Mouse (Mus musculus): ENCODE data around the gene Qpctl. TPM values are rescaled to one million over a fixed set of nuclear protein-coding genes. Genes with fewer than 3 reads are reported as not detected.

Qpctl gene
- total RNA-seq, 1 experiment from 2014 or later = 2.4 TPM

DNA sequence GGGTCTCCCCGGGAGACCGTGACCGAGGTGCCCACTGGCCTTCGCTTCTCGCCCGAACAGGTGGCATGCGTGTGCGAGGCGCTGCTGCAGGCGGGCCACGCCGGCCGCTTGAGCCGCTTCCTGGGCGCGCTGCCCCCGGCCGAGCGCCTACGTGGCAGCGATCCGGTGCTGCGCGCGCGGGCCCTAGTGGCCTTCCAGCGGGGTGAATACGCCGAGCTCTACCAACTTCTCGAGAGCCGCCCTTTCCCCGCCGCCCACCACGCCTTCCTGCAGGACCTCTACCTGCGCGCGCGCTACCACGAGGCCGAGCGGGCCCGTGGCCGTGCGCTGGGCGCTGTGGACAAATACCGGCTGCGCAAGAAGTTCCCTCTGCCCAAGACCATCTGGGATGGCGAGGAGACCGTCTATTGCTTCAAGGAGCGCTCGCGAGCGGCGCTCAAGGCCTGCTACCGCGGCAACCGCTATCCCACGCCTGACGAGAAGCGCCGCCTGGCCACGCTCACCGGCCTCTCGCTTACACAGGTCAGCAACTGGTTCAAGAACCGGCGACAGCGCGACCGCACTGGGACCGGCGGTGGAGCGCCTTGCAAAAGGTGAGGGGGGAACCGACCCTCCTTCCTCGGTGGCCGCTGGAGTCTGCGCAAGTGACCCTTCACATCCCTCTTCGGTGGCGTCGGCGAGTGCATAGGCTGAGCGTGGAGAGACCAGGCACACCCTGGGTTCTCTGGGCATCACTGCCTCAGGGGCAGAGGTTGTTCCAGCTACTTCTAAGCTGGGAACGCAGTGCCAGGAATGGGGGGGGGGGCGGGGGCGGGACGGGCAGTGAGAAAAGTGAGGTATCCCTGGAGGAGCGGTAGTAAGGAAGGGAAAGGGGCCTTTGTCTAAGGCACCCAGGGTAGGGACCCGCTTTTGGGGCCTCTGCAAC is 54.0 kb downstream of the Qpctl start:
- ATAC-seq (replicated peaks; ENCODE audit: insufficient number of reproducible peaks, low FRiP score, low TSS enrichment, poor library complexity, severe bottlenecking) = no peak

DNA sequence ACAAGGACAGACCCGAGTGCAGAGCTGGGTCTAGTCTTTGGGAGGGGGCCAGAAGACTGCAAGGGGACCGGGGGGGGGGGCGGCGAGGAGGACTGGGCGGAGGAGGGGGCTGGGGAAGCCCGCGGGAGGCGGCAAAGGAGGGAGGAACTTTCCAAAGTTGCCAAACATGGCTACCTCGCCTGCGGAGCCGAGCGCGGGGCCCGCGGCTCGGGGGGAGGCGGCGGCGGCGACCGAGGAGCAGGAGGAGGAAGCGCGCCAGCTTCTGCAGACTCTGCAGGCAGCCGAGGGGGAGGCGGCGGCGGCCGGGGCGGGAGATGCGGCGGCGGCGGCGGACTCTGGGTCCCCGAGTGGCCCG is 54.6 kb downstream of the Qpctl start, which contains the start of gene Six5:
Gene Six5 (plus strand): TSS at position 124 of the 355 bp plus-strand sequence.
- ATAC-seq (replicated peaks; ENCODE audit: insufficient number of reproducible peaks, low FRiP score, low TSS enrichment, poor library complexity, severe bottlenecking) = no peak

DNA sequence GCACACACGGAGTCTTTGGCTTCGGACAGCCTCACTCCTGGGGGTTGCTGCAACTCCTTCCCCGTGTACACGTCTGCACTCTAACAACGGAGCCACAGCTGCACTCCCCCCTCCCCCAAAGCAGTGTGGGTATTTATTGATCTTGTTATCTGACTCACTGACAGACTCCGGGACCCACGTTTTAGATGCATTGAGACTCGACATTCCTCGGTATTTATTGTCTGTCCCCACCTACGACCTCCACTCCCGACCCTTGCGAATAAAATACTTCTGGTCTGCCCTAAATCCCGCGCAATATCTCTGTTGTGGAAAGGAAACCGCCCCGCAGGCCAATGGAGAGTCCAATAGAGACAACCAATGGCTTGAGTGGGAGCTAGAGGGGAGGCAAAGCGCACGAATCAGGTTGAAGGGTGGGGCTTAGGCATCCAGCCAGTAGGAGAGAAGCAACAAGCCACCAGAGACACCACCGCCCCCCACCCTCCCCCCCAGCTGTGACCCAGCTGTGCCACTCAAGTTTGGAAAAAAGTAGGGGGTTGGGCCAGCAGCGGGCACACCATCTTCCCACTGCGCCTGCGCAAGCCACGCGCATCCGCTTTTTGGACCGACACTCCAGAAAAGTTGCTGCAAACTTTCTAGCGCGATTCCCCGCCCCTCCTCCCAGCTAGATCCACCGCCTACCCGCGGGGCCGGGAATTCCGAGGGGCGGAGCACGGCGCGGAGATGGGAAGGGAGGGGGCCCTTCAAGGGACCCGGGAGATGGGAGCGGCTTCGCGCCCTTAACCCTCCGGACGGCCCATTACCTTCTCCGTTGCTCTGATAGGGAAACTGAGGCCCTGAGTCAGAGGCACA is 55.3 kb downstream of the Qpctl start:
- ATAC-seq (replicated peaks; ENCODE audit: insufficient number of reproducible peaks, low FRiP score, low TSS enrichment, poor library complexity, severe bottlenecking) = no peak; the same call in 1 of the 2 replicates

DNA sequence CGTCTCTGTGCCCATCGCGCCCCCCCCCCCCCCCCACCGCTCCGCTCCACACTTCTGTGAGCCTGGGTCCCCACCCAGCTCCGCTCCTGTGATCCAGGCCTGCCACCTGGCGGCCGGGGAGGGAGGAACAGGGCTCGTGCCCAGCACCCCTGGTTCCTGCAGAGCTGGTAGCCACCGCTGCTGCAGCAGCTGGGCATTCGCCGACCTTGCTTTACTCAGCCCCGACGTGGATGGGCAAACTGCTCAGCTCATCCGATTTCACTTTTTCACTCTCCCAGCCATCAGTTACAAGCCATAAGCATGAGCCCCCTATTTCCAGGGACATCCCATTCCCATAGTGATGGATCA is 55.9 kb downstream of the Qpctl start:
- ATAC-seq (replicated peaks; ENCODE audit: insufficient number of reproducible peaks, low FRiP score, low TSS enrichment, poor library complexity, severe bottlenecking) = peak; percentile 48

GRCm38 (mm10) chr7:19092381-19093173 is 56.5 kb downstream of the Qpctl start:
- no peak for ATAC-seq (replicated peaks; ENCODE audit: insufficient number of reproducible peaks, low FRiP score, low TSS enrichment, poor library complexity, severe bottlenecking)

DNA sequence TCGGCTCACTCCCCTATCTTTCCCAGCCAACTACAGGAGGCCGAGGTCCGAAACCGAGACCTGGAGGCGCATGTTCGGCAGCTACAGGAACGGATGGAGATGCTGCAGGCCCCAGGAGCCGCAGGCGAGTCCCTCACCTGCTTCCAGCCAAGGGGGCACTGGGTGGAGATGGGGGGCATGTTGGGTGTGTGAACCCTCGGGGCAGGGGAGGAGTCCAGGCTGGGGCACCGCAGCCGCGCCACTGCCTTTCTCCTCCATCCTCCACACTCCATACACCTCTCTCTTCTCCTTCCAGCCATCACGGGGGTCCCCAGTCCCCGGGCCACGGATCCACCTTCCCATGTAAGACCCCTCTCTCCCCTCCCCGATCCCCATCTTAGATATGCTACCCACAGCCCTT is 57.2 kb downstream of the Qpctl start:
- ATAC-seq (replicated peaks; ENCODE audit: insufficient number of reproducible peaks, low FRiP score, low TSS enrichment, poor library complexity, severe bottlenecking) = no peak

Other genes starting within 250 kb of the Qpctl start
- 10.6 to 30.0 TPM (median 24.7 TPM) in 3 replicates for gene Ccdc61, start 238.9 kb downstream of the Qpctl start, total RNA-seq (2017)
- gene Nova2, start 223.4 kb downstream of the Qpctl start, total RNA-seq (2017) = not detected in 3 replicates
- gene Nanos2, start 161.9 kb downstream of the Qpctl start, total RNA-seq (2017) = 0.49 TPM in 1 of 3 replicates, not detected in the others
- 0.75 to 2.1 TPM in 2 of 3 replicates, not detected in the other for gene Mypop, start 158.0 kb downstream of the Qpctl start, total RNA-seq (2017)
- 7.1 to 10.5 TPM (median 7.8 TPM) in 3 replicates for gene Irf2bp1, start 145.2 kb downstream of the Qpctl start, total RNA-seq (2017)
- not detected in 3 replicates for gene Foxa3, start 125.8 kb downstream of the Qpctl start, total RNA-seq (2017)
- 23.9 to 51.1 TPM (median 38.5 TPM) in 3 replicates for gene Sympk, start 124.9 kb downstream of the Qpctl start, total RNA-seq (2017)
- gene Rsph6a, start 94.6 kb downstream of the Qpctl start, total RNA-seq (2017) = not detected in 3 replicates
- 0.39 to 3.2 TPM (median 0.43 TPM) in 3 replicates for gene Dmwd, start 73.1 kb downstream of the Qpctl start, total RNA-seq (2017)
- 0.97 to 1.5 TPM in 2 of 3 replicates, not detected in the other for gene Dmpk, start 65.4 kb downstream of the Qpctl start, total RNA-seq (2017)
- not detected in 3 replicates for gene Six5, start 54.7 kb downstream of the Qpctl start, total RNA-seq (2017)
- not detected in 3 replicates for gene Gm4969, start 30.9 kb downstream of the Qpctl start, total RNA-seq (2017)
- gene Fbxo46, start 29.4 kb downstream of the Qpctl start, total RNA-seq (2017) = 6.7 to 11.5 TPM (median 7.1 TPM) in 3 replicates
- gene Snrpd2, start 431 bp upstream of the Qpctl start, total RNA-seq (2017) = 27.7 to 42.9 TPM (median 30.8 TPM) in 3 replicates
- gene Gipr, start 16.8 kb upstream of the Qpctl start, total RNA-seq (2017) = not detected in 3 replicates
- gene Eml2, start 27.1 kb upstream of the Qpctl start, total RNA-seq (2017) = 9.4 to 12.2 TPM (median 9.9 TPM) in 3 replicates
- gene Gpr4, start 63.2 kb upstream of the Qpctl start, total RNA-seq (2017) = 0.19 to 0.32 TPM in 2 of 3 replicates, not detected in the other
- 11.5 to 32.0 TPM (median 14.7 TPM) in 3 replicates for gene Opa3, start 79.0 kb upstream of the Qpctl start, total RNA-seq (2017)
- gene Vasp, start 122.5 kb upstream of the Qpctl start, total RNA-seq (2017) = 230 to 263 TPM (median 254 TPM) in 3 replicates
- gene Ppm1n, start 130.8 kb upstream of the Qpctl start, total RNA-seq (2017) = 1.9 TPM in 1 of 3 replicates, not detected in the others
- not detected in 3 replicates for gene Rtn2, start 133.3 kb upstream of the Qpctl start, total RNA-seq (2017)
- gene Fosb, start 160.8 kb upstream of the Qpctl start, total RNA-seq (2017) = 30.9 to 43.8 TPM (median 36.9 TPM) in 3 replicates
- 15.0 to 19.8 TPM (median 18.0 TPM) in 3 replicates for gene Ercc1, start 195.5 kb upstream of the Qpctl start, total RNA-seq (2017)
- gene Cd3eap, start 210.2 kb upstream of the Qpctl start, total RNA-seq (2017) = 6.9 to 8.9 TPM (median 7.2 TPM) in 3 replicates
- not detected in 3 replicates for gene Ppp1r13l, start 210.5 kb upstream of the Qpctl start, total RNA-seq (2017)
- gene Ercc2, start 232.7 kb upstream of the Qpctl start, total RNA-seq (2017) = 21.0 to 32.4 TPM (median 25.4 TPM) in 3 replicates

All from monocyte, adult 5-6 weeks (primary cell).